Mouse (Mus musculus) right cerebral cortex, adult 18-20 months (tissue): ENCODE measurements around the gene Lyzl4.

Experiments used
- DNase-seq: peaks from one replicate; pipeline ENCODE4 v3.0.0; 2022; ENCODE audit warnings: mixed read lengths

Lyzl4 gene

DNA sequence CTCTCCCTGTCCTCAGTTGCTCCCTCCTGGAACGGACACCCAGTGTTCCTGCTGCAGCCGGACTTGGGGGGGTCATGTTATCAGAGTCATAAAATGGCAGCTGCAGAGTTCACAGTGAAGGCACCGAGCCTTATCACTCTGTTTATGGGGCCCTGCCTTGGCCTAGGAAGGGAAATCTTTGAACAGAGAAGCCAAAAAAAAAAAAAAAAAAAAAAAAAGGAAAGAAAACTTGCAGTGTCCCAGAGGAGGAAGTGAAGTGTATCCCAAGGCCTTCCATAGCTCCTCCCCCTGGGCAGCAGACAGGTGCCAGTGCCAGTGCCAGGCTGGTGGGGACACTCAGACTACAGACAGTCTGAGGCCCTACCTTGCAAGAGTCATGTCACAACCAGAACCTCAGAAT, 3.0 kb upstream of the Lyzl4 start:
- DNase-seq, result no peak

DNA sequence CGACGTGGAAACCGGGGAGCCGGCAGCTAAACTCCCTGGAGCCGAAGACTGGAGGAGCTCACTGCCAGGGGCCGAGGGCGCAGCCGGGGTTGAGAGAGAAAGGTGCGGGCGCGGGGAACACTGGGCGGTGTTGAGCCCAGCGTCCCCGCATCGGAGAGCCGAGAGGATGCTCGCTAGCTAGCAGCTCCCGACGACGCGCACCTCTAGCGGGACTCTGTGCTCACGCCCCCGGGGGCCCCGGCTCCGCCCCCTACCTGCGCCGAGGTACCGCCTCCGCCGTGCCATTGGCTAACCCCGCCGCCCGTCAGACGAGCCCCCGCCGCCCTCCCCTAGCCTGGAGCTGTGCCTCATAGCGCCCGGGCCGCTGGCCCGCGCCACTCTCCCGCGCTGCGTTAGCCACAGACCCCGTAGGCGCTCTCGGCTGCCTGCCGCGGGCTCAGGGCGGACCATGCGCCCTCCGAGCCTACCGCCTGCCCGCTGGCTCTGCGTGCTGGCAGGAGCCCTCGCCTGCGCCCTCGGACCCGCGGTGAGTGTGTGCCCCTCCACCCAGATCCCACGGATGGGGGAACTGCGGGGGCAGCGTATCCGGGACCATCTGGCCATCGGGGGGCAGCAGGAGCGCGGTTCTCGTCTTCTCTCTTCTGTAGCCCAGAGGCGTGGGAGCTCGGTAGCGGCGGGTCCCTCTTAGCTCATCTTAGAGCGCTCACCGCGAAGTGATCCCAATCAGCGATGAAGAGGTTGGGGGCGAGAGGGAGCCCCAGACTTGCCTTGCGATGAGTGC, 695 bp upstream of the Lyzl4 start, which contains the start of gene Vipr1:
Vipr1 (plus strand) TSS at position 316 of the 781 bp plus-strand sequence.
- DNase-seq, result peak; percentile 89

DNA sequence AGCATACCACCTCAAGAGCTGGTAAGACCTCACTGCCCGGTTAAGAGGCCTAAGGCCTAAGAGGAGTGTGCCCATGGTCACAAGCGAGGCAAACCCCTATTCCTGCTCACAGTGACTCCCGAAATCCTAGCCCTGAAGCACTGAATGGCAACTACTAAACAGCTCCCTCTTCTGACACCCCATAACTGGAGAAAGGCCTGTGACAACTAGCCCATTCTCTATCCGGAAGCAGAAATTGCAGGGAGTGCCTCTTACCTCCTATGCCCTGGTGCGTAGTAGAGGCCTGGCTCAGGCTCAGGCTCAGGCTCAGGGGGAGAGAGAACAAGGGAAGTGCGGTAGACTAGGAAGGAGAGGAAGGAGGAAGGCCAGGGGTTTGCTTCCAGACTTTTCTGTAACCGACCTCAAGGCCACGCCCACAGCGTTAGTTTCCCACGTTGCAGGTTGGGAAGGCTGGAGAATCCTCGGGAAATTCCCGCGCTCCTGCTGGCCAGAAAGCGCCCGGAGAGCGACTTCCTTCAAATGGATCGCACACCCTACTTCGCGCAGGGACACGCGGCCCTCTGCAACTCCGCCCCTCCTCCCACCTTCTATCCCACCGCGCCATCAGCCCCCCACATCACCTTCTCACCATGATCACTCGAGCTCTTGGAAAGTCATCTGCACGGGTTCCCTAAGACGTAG, 521 bp downstream of the Lyzl4 start:
- peak; percentile 39 for DNase-seq

DNA sequence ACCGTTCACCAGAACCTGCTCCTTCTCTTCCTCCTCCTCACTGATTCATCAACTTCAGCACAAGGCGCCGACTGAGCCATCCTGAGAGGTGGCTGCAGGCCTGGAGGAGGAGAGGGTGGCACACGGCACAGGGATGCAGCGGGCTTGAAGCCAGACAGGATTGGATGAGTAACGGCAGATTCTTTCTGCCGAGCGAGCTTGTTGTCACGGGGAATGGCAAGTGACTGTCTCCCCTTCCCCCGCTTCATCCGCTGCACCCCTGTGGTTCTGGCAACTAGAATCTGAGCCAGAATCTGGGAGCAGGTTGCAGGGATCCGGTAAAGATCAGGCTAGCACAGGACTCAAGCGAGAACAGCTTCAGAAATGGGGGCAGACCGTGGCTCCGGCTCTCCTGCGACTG, 2.1 kb downstream of the Lyzl4 start:
- DNase-seq, result peak; percentile 92

DNA sequence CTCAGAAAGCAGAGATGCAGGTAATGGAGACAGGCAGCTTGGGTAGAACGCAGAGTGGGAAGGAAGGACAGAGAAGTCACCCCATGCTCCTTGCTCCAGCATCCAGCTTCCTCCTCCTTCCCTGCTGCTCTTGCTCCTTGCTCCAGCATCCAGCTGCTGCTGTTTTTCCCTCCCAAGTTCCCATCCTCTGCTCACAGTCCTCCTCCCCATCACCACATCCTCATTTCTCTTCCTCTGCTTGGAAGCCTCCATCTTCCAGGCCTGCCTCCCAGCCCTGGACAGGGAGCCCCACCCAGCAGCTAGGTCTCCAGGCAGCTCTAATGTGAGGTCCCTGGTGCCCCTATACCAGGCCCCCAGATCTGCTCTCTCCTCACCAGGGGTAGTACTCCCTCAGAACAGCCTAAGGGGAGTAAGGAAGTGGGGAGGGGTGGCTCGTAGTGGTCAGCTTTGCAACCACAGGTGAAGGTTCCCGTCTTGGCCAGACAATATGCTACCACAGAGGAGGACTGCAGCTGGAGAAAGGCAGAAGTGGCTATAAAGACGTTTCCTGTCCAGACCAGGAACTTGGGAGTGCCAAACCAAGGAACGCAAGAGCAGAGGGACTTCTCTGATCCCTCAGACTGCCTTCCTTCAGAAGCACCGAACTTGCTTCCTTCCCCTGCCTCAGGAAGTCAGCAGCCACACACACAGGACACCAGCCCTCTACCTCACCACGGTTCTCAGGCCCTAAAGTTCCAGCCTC, 5.9 kb downstream of the Lyzl4 start:
- no peak for DNase-seq

DNA sequence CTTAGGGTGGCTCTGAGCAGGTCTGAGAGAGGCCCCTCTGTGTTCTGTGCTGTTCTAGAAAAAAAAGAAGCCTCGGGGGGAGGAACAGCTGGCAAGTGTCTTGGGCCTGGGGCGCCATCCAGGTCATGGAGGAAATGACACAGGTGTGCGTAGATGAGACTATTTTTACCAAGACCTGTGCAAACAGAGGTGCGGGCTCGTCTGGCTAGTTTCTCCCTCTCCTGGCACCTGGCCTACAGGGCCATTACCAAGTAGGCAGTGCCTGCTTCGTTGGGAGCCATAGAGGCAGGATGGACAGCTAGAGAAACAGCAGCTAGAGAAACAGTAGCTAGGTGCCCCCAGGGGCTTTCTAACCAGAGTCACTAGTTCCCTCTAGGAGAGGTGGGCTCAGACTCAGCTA, 8.6 kb downstream of the Lyzl4 start:
- DNase-seq, result no peak

DNA sequence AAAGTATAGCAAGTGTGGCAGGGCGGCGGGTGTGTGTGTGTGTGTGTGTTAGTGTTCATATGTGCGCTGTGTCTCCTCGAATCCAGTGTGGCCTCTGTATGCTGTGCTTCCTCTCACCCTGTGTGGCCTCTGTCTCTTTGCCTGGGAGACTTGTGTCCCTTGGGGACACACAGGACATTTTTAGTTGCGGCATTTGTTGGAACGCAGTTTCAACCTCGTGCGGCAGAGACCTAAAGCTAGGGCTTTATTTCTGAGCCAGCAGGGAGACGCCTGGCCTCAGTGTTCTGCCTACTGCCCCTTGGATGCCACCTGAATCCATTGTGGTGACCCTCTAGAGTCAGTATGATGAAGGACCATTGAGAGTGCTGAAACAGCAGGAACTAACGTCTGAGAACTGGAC, 9.0 kb downstream of the Lyzl4 start:
- no peak for DNase-seq

DNA sequence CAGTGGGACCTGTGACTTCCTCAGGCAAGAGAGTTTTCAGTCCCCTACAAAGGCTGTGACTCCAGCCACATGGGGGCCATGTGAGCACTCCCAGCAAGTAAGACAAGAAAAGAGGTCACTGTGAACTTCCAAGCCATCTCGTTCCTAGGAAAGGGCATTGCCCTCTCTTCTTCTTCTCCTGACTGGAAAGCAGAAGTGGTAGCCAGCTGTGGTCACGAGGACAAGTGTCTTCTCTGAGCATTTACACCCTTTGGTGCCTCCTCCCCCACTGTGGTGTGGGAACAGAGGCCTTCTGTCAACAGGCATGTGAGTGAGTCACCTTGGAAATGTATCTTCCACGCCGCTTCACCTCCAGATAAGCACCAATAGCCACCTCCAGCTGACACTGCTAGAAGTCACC, 9.9 kb downstream of the Lyzl4 start:
- DNase-seq, result no peak

DNA sequence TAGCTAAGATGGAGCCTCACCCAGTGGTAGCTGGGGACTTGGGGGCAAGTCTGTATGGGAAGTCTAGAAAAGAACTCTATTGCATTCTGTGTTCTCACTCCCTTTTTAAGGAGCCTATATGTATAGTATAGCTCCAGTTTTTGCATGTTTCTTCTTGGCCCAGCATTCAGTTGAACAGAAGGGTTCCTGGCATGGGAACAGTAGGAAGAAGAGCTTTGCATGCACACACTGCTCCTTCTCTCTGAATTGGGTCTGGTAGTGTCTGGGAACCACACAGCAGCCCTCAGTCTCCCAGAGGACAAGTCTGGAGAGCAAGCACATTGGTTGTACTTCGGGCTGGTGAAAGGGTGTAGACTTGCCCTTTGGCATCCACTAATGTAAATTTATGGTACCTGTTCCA, 11.3 kb downstream of the Lyzl4 start:
- no peak for DNase-seq

DNA sequence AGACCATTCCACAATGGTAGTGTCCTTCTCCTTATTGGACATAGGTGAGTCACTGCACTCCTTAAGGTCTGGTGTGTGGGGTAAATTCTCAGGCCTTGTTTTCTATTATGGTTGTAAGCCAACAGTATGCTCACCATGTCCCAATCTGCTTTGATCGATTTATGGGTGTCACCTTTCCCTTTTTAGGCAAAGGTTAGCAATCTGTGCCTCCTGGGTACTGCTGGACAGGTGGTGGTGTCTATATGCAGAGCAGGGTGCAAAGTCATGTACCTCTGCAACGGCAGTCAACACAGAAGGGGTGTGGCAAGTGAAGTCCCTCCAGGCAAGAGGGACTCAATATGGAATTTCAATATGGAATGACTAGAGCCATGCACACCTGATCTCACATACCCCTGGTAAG, 17.0 kb downstream of the Lyzl4 start:
- no peak for DNase-seq

DNA sequence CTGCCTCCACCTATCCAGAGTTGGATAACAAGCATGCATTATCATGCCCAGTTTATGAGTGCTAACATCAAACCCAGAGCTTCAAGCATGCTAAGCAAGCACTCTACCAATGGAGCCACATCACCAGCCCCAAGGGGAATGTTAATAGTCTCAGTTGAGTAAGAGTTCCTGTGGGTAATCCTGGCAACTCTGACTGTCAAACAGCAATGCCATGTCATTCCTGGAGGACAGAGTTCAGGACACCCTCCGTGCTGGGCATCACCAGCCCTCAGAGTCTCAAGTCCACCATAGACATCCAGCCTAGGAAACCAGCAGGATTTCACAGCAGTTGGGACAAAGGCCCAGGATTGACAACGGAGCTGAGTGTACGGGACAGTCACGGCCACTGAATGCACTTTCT, 18.7 kb downstream of the Lyzl4 start:
- no peak for DNase-seq

DNA sequence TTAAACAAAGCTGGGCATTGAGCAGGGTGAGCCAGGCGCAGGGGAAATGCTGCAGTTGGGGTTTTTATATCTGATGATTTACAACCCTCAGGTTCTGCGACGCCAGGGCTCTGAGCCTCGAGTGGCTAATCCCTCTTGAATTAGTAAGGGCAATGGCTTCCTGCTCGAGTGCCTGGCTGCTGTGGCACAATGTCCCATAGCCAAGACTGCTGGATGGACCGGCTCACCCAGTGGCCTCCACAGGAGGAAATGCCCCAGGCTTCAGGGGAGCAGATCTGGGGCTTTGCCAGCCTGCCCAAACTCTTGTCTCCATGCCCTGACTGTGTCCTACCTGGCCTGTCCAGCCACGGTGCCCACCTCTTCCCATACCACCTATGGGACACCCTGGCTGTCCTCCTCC, 22.5 kb downstream of the Lyzl4 start:
- no peak for DNase-seq

DNA sequence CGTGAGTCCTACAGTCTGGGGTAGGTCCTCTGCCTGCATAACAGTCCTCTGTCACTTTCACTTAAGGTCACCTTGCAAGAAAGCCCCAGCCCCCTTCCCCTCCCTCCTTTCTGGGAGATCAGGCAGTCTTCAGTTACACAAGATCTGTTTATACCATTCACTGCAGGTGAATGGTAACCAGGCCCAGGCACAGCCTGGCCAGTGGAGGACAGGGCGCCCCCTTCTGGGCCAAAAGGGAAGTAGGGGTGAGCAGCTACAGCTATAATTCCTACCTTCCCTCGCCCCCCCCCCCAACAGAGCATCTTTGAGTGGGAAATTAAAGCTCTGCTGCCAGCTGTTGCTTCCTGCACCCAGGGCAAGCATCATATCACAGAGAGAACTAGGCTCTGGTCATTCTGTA, 25.4 kb downstream of the Lyzl4 start:
- no peak for DNase-seq

DNA sequence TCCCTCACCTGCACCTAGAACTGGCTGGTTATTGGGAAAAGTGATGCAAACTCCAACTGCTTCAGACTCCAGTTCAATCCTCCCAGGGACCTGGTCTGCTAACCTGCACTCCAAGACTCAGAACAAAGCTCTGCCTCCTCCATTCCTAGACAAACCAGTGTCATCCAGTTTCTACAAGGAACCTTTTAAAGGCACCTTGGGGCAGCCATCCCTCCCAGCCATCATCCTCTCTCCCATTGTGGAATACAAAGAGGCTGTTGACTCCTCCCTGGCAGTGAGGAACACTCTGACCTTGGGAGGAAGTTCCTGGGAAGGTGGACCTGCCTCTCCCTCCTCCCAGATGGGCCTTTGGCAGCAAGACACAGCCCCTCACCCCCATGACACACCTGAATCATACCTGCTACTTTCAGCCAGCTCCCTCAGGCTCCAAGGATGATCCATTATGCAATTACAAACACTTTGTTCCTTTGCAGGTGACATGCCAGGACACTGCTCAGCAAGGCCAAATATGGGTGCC, 27.6 kb downstream of the Lyzl4 start:
- DNase-seq, result no peak

DNA sequence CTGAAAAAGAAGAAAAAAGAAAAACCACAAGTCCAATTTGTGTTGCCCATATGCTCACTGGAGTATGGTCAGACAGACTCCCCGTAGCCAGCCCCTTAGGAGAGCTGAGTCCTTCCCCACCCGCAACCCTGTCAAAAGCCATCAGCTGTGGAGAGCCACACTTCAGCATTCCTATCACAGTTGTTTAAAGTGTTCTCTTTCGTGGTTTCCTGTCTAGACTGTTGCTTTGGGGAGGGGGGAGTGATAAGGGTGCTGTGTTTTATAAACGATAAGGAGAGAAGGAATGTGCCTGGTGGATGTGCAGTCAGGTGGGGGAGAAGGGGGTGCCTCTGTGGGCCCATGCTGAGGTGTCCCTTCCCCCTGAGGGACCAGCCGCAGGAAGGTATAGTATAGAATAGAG, 28.7 kb downstream of the Lyzl4 start:
- DNase-seq, result no peak

DNA sequence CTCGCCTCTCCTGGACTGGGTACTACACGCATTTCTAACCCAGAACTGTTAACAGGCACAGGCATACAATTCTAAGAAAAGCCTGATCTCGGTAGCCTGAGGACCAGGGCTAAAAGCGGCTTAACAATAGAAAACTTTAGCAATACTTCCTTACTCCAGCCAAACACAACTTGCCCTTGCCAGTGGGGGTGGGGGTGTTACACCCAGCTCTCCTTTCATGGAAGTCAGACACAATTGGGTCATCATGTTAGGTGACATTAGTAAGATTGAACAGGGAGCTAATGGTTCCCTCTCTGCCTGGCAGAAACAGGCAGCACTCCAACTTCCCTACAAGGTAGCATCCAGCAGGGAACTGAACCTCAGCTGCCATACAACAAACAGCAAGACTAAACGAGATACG, 32.5 kb downstream of the Lyzl4 start:
- DNase-seq, result no peak

DNA sequence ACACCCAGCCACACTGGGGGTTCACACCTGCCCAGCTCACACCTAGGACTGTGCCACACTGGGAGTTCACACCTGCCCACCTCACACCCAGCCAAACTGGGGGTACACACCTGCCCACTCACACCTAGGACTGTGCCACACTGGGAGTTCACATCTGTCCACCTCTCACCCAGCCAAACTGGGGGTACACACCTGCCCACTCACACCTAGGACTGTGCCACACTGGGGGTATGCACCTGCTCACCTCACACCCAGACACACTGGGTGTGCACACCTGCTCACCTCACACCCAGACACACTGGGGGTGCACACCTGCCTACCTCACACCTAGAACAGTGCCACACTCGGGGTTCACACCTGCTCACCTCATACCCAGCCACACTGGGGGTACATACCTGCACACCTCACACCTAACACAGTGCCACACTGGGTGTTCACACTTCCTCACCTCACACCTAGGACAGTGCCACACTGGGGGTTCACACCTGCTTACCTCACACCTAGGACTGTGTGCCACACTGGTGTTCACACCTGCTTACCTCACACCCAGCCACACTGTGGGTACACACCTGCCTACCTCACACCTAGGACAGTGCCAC, 35.3 kb downstream of the Lyzl4 start:
- no peak for DNase-seq

DNA sequence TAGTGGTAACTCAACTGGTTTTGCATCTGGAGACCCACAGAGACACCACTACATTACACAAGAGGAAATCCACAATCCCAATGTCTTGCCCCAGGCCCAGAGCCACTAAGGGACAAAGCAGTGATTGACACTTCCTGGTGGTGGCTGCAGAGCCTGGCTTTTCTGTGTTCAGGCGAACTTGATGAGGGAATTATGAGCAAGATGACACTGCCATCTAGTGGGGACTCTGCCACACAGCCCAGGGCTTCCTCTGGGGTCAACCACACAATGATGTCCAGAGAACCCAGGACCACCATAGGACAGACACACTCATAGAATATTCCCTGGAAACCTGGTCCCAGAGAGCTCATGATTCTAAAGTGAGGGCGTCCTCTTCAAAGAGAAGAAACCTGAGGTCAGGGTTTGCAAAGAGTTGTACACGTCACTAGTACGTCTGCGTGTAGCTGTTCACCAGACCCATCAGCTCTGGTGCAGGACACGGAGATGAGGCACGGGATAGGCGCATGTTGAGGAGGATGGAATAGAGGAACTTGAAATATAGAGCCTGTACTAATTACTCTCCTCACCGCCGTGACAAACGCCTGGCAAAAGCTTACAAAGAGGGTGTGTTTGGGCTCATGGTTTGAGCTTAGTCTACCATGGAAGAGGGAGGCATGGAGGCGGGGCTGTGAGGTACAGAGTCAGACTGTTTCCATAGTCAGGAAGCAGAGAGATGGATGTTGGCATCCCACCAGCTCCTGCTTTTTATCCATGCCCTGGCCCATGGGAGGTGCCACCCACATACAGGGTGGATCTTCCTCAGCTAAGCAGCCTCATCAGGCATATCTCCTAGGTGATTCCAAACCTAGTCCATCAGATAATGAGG, 36.2 kb downstream of the Lyzl4 start:
- peak; percentile 76 for DNase-seq

DNA sequence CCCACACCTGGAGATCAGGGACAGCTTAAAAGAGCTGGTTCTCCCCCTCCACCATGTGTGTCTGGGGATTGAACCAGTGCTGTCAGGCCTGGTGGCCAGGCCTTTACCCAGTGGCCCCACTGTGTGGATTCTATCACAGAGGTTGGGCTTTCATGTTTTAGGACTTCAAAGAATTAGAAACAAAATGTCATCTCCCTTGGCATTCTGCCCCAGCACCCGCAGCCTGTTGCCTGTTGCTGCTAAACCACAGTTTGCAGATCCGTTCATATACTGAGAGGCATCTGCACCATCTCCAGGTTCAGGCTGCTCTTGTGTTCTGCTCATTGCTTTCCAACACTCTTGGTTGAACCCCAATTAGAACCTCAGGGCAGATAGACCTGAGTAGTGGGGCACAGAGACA, 39.5 kb downstream of the Lyzl4 start:
- no peak for DNase-seq

DNA sequence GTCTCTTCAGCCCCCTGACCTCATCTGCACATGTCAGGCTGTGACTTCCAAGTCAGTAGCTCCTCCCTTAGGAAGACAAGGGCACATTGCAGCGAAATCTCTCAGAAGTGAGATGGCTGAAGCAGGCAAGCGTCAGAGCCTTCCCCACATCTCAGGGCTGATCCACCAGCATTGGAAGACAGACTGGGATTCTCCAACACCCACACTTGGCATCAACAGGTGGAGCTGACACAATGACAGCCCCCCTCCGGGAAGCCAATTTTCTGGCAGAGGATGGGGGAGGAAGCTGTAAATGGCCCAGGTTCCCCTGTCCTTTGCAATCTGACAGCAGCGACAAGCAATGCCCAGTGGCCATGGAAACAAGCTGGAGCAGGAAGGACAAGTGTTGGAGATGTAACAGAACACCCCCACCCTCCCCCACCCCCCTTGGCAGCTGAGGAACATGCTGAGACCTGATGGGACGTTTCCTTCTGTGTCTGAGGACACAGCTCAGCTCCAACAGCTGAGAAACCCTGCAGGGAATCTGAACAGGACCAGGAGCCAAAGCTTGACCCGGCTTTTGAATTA, 41.0 kb downstream of the Lyzl4 start:
- peak; percentile 70 for DNase-seq

DNA sequence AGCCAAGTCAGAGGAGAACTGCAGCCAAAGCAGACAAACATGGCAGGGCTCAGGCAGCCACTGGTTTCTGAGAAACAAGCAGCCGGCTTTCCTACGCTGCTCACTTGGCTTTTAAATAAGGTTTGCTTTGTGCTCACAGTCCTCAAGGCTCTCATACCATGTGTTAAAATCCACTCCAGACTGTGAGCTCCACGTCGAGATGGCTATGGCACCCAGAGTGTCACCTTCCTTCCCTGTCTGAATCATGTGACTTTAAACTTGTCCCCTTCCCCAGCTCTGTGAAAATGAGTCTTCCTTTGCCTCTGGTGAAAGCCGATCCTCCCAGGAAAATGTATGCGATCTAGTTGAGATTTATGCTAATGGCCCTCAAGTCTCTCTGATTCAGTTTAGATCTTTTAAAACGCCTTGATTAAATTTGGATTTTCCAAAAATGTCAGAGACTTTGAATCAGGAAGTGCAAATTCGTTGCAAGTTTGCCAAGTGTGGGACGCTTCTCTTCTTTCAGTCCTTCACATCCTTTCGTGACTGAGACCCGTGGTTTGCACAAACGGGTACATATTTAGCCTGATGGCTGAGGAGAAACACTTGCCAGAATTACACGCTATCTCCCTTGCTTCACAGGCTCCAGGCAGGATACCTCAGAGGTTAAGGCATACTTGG, 41.6 kb downstream of the Lyzl4 start:
- DNase-seq, result peak; percentile 76
